Mouse (Mus musculus) T-helper 17 cell (primary cell): ENCODE results near the gene Ccl26.
"Not testable (repeated sequence)": the region's sequence is repeated elsewhere in the genome, so short reads cannot be mapped to it uniquely, and the experiment has no call there.

Source experiments
- in situ Hi-C, 2 experiments: fragments of 300-600 bp; cut with MboI, MseI; formaldehyde crosslinking; loops; 1 replicate in 1 of 2; 2 replicates in 1 of 2; pipeline ENCODE4 v1.15.1; 2025; ENCODE audit warnings: high pct_unique_total_duplicates in 2 of 2

Gene Ccl26

DNA sequence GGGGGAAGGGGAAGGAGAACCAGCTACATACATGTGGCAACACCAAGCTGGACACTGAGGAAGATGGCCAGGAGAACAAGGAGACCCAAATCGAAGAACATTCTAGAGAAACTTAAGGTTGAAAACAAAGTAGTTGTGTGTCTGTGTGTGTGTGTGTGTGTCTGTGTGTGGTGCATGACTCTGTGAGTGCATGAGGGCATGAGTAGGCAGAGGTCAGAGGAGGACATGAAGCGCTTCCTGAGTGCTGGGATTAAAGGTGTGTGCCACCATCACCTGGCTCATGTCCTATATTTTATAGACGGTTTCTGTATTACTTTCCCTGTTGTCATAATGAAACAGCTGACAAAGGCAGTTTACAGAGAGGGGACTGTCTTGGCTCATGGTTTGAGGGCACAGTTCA is at the start of gene Ccl26:
Gene Ccl26 (minus strand): TSS at position 101 of the 400 bp plus-strand sequence.
- in situ Hi-C loops = no loop called here

- in situ Hi-C loops = loop anchor here in 1 of 2 experiments (5.0 kb wide), 1 partner anchor 52 kb away; no protein-coding TSS in a partner anchor
Measured at GRCm38 (mm10) chr5:135609794-135610193, 46.4 kb upstream of the Ccl26 start.

- in situ Hi-C loops = no loop called here
Measured at GRCm38 (mm10) chr5:135607581-135607980, 44.2 kb upstream of the Ccl26 start.

GRCm38 (mm10) chr5:135606717-135607116 is 43.3 kb upstream of the Ccl26 start:
- in situ Hi-C loops = not testable (repeated sequence)

GRCm38 (mm10) chr5:135604643-135605042 is 41.3 kb upstream of the Ccl26 start:
- in situ Hi-C loops = not testable (repeated sequence)

DNA sequence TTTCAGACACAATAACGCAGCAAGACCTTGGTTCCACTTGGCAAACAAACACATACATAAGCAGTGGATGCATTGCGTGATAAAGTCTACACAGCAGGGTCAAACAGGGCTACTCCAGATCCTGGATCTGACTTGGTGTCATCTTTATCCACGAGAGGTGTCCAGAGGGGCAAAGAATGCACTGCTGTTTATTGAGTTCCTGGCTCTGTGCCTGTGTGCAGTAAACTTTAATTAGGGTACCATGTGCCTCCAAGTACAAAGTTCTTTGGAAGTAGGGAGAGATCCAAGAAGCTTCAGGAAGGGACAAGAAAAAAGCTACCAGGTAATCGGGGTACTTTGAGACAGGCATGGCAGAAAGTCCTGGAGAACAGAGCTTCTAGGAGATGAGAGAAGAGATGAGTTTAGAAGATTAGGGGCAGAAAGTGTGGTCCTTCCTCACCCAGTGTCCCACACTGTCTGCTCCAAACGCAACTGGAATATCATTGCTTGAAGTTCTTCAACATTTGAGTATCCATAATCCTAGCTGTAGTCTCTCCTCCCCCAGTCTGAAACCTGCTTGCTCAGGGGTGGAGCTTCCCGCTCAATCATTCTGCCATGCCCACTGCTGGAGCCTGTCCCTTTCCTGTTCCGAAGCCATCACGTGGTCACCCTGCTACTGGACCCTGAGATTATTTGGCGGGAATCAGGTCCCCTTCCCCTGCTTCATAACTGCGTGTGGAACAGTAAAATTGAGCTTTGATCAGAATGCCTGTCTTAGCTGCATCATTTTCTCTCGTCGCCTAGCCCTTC is 26.8 kb upstream of the Ccl26 start:
- in situ Hi-C loops = loop anchor here in 1 of 2 experiments (10.0 kb wide), 1 partner anchor 165 kb away; no protein-coding TSS in a partner anchor

GRCm38 (mm10) chr5:135587764-135588163 is 24.4 kb upstream of the Ccl26 start:
- in situ Hi-C loops = loop anchor here in 1 of 2 experiments (10.0 kb wide), 1 partner anchor 163 kb away; no protein-coding TSS in a partner anchor

- in situ Hi-C loops = loop anchor here in 1 of 2 experiments (10.0 kb wide), 1 partner anchor 161 kb away; no protein-coding TSS in a partner anchor
Measured at GRCm38 (mm10) chr5:135585691-135586090, 22.3 kb upstream of the Ccl26 start.

GRCm38 (mm10) chr5:135582330-135582729 is 19.0 kb upstream of the Ccl26 start:
- in situ Hi-C loops = loop anchor here in 1 of 2 experiments (10.0 kb wide), 1 partner anchor 158 kb away; no protein-coding TSS in a partner anchor

DNA sequence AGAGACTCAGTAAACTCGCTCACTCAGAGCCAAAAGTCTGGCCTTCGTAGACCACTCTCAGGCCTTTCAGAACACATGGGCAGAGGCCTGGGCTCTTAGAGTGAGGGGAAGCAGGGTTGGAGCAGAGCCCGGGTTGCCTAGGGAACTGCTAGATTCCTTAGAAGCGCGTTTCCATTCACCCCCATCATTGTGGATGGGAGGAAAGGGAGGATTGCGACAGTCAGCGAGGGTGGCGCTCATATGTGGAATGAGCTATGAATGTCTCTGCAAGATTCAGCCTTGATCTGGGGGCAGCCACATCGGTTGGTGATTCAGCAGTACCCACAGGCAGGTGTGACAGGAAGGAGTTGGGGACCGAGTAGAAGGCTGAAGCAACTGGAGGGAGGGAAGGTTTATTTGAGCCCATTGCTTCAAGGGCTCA is 16.0 kb upstream of the Ccl26 start:
- in situ Hi-C loops = no loop called here

DNA sequence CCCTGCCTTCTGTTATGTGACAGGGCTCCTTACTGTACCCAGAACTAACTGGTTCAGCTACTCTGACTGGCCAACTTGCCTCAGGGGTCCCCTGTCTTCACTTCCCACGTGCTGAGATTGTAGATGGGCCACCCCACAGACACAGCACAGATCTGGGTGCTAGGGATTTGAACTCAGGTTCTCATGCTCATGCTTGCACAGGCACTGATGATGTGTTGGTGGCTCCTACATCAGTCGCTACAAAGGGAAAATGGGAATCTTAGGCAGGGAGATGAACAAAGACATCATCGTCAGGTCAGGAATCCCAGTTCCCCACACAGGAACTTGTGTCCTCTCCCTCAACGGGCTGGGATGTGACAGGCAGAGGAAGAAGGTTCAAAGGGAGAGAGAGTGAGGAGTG is 12.7 kb upstream of the Ccl26 start:
- in situ Hi-C loops = no loop called here

DNA sequence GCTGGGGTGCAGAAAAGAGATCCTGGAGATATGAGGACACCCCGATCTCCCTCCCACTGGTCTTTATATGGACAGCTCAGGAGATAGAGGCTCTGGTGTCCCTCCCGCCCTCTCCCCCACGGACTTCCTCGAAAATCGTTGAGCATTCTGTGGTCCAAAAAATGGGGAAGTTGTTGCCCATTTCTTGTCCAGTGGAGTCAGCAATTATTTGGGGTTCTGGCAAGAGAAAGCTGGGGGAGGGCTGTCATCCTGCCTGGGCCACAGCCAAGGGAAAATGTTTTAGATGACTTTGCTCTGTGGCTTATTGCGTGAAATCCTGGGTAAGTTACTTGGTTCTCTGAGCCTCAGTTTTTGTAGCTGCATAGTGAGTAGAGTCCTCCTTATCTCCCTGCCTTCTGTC is 9.6 kb upstream of the Ccl26 start, which contains the start of gene Ccl24:
Gene Ccl24 (minus strand): TSS at position 44 of the 400 bp plus-strand sequence.
- in situ Hi-C loops = no loop called here

- in situ Hi-C loops = no loop called here
Measured at GRCm38 (mm10) chr5:135568698-135569097, 5.3 kb upstream of the Ccl26 start.

GRCm38 (mm10) chr5:135567556-135568265 is 4.3 kb upstream of the Ccl26 start:
- in situ Hi-C loops = no loop called here

DNA sequence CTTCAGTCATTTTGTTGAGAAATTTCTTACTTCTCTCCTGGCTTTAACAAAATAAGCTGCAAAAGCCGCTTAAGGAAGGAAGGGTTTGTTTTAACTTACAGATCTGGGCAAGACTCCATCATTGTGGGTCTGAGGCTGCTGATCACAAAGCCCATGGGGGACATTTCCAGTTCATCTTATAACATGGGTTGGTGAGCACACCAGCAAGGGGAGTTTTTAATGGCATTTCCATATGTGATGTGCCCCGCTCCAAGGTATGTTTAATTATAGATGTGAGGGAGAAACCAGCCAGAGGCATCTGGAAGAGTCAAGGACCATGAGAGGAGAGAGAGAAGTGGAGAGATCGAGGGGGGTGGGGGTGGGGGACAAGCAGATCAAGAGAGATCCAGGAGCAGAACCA is 5.7 kb downstream of the Ccl26 start:
- in situ Hi-C loops = loop anchor here in 1 of 2 experiments (5.0 kb wide), 1 partner anchor 55 kb away; no protein-coding TSS in a partner anchor

DNA sequence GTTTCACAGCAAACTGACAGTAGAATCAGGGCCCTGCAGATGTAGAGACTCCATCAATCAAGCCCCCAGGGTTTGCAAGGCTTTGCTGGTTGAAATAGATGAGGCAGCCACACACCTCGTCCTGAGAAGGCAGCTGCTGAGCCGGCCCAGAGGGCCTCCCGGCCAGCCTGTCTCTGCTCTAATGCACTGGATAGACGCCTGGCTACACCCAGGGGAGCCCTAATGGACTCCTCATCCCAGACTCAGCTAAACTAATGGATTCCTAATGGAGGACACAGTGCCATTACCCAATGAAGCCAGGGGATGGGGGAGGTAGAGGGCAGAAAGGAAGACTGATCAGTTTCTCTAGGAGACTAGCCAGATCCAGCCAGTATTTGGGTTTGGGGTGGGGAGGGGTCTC is 6.3 kb downstream of the Ccl26 start:
- in situ Hi-C loops = loop anchor here in 1 of 2 experiments (5.0 kb wide), 1 partner anchor 55 kb away; no protein-coding TSS in a partner anchor

- in situ Hi-C loops = loop anchor here in 1 of 2 experiments (5.0 kb wide), 1 partner anchor 56 kb away; no protein-coding TSS in a partner anchor
Measured at GRCm38 (mm10) chr5:135556259-135556658, 7.1 kb downstream of the Ccl26 start.

- in situ Hi-C loops = no loop called here
Measured at GRCm38 (mm10) chr5:135551591-135551990, 11.8 kb downstream of the Ccl26 start.

- in situ Hi-C loops = no loop called here
Measured at GRCm38 (mm10) chr5:135550910-135551309, 12.5 kb downstream of the Ccl26 start.

DNA sequence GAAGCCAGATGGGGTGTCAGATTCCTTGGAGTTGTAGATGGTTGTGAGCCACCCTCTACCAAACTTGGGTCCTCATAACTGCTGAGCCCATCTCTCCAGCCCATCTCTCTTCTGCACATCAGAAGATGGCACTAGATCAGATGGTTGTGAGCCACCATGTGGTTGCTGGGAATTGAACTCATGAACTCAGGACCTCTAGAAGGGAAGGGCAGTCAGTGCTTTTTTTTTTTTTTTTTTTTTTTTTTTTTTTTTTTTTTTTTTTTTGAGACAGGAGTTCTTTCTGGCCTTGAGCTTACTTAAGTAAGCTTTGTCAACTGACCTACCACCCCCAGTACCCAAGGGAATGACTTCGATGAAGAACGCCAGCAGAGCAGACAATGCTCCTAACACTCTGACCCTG is 15.4 kb downstream of the Ccl26 start:
- in situ Hi-C loops = loop anchor here in 1 of 2 experiments (5.0 to 25.0 kb wide), 2 partner anchors 229 to 1236 kb away; partner anchors contain the start of genes Gtf2i, Mdh2 and Styxl1
